Mouse (Mus musculus): ENCODE measurements around the gene Ppp2r5c.

- TF ChIP-seq CTCF (IDR thresholded peaks at IDR 0.05; ENCODE audit: extremely low read depth, insufficient read depth, insufficient read length, insufficient replicate concordance) (no peak), POLR2A (IDR thresholded peaks at IDR 0.05; ENCODE audit: low read depth, low read length) (no peak)
These were observed 1.8 kb downstream of the Ppp2r5c start for GRCm38 (mm10) chr12:110448767-110449166.

All from spleen, adult 2 months (tissue).